Mouse (Mus musculus): Measurements from ENCODE around the gene Shank2. TPM values are rescaled to one million over a fixed set of nuclear protein-coding genes. Genes with fewer than 3 reads are reported as not detected.
A peak's percentile ranks its signal among the peaks of the same experiment; 100 is the strongest.

Gene Shank2
- total and polyA plus RNA-seq, 2 experiments from 2014 or later, result 9.3 to 32.6 TPM

DNA sequence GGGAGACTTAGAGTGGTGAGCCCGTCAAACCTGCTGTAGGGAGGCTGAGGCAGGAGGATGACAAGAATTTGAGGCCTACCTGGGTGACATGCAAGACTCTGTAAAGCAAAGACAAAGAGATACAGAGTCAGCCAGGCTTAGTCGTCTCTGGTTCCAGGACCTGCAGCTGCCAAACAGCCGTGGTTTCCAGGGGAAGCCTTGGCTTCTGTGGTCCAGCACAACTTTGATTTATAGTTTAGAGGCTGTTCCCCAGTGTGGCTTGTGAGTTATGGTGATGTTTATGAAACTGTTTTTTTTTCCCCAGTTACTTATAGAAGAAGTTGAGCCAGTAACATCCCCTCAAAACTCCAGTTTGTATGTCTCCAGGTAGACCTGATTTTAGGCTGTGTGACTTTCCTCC, 112.5 kb downstream of the Shank2 start:
- no peak overlapping the region for H3K9ac ChIP-seq (replicated peaks; ENCODE audit: low read length, poor library complexity, severe bottlenecking)
- no peak for TF ChIP-seq CTCF (IDR thresholded peaks at IDR 0.05)
- no peak overlapping the region for H3K4me2 ChIP-seq (ENCODE audit: low read depth, low read length, poor library complexity, severe bottlenecking)
- 0 out of 2 replicates have a peak, but pooled peaks cover under 1% of the 10 kb centered on the region for H3K4me1 ChIP-seq (ENCODE audit: insufficient read depth, low read length)
- H3K9me3 ChIP-seq (ENCODE audit: low read length), result no peaks in the 10 kb centered on the region
- no peaks in the 10 kb centered on the region for H3K36me3 ChIP-seq (ENCODE audit: insufficient read depth, low read length)
- WGBS, result 75% methylated on average over 3 of the region's 3 CpGs
- H3K4me3 ChIP-seq (ENCODE audit: low read depth, low read length), result no peak overlapping the region
- ATAC-seq (ENCODE audit: low FRiP score) (no peak), DNase-seq (ENCODE audit: low spot score) (no peak)
- no peak overlapping the region for H3K27ac ChIP-seq (ENCODE audit: low read depth, low read length)
- no peaks in the 10 kb centered on the region for H3K27me3 ChIP-seq (ENCODE audit: insufficient read depth, low read length)

DNA sequence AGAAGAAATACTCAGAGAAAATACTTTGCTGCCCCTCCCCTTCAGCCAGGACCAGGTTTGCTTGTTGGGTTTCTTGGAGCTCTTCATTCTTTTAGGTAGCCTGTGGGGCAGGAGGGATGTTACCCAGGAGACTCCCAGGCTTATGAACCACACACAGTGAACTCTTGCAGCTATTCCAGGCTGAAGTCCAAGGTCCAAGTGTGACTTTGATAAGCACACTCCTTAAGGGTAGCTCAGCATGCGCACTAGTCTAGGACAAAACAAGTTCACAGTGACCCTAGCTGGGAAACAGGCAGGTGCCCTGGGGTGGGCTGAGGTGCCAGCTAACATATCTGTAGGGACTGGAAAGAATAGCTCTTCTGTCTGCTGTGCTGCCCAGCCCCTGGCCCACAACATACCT, 117.8 kb downstream of the Shank2 start:
- no peak for TF ChIP-seq CTCF (IDR thresholded peaks at IDR 0.05)
- Histone ChIP-seq H3K4me1 (ENCODE audit: insufficient read depth, low read length) (no peaks in the 10 kb centered on the region), H3K4me2 (ENCODE audit: low read depth, low read length, poor library complexity, severe bottlenecking) (no peak overlapping the region), H3K27ac (ENCODE audit: low read depth, low read length) (no peak overlapping the region), H3K4me3 (ENCODE audit: low read depth, low read length) (no peak overlapping the region), H3K27me3 (ENCODE audit: insufficient read depth, low read length) (no peaks in the 10 kb centered on the region), H3K9me3 (ENCODE audit: low read length) (no peaks in the 10 kb centered on the region), H3K36me3 (ENCODE audit: insufficient read depth, low read length) (no peaks in the 10 kb centered on the region), H3K9ac (replicated peaks; ENCODE audit: low read length, poor library complexity, severe bottlenecking) (no peak overlapping the region)
- DNase-seq (ENCODE audit: low spot score) (no peak), ATAC-seq (ENCODE audit: low FRiP score) (no peak)
- WGBS, result 96% methylated on average over 1 of the region's 1 CpGs

DNA sequence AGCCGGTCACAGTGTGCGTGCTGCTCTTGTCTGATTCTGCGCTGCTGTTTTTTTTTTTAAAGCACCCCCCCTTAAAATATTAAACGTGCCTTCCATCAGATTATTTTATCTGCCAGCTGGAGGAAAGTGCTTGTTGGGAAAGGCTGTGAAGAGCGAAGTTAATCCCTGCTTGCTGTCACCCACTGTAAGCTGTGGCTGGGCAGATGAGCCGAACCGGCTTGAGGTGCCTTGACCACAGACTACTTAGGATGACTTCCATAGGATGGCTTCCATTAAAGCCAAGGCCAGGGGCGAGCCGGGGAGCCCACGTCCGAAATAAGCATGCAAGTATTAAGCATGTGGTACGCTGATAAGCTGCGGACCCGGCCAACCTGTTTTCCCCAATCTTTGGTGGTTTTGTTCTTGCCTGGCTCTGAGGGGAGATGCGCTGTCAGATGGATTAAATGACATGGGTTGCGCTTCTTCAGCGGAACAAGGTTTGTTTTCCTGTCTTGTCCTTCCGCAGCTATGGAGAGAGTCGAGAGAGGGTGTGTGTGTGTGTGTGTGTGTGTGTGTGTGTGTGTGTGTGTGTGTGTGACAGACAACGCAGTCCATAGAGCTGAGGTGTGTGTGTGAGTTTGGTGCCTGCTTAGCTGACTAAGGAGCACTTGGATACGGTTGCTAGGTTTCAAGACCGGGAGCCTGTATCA, 131.1 kb downstream of the Shank2 start:
- no peaks in the 10 kb centered on the region for H3K36me3 ChIP-seq (ENCODE audit: insufficient read depth, low read length)
- 27% methylated on average over 22 of the region's 22 CpGs for WGBS
- no peaks in the 10 kb centered on the region for H3K27me3 ChIP-seq (ENCODE audit: insufficient read depth, low read length)
- H3K27ac ChIP-seq (ENCODE audit: low read depth, low read length), result peak overlapping the region; percentile 92
- peak; percentile 77 for DNase-seq (ENCODE audit: low spot score)
- peak overlapping the region; percentile 64 for H3K9ac ChIP-seq (replicated peaks; ENCODE audit: low read length, poor library complexity, severe bottlenecking)
- H3K4me1 ChIP-seq (ENCODE audit: insufficient read depth, low read length), result no peaks in the 10 kb centered on the region; the same call in 1 of the 2 replicates
- ATAC-seq (ENCODE audit: low FRiP score), result peak; percentile 85
- H3K4me2 ChIP-seq (ENCODE audit: low read depth, low read length, poor library complexity, severe bottlenecking), result peak overlapping the region; percentile 55
- H3K4me3 ChIP-seq (ENCODE audit: low read depth, low read length), result peak overlapping the region; percentile 40
- TF ChIP-seq CTCF (IDR thresholded peaks at IDR 0.05), result no peak
- H3K9me3 ChIP-seq (ENCODE audit: low read length), result no peaks in the 10 kb centered on the region

DNA sequence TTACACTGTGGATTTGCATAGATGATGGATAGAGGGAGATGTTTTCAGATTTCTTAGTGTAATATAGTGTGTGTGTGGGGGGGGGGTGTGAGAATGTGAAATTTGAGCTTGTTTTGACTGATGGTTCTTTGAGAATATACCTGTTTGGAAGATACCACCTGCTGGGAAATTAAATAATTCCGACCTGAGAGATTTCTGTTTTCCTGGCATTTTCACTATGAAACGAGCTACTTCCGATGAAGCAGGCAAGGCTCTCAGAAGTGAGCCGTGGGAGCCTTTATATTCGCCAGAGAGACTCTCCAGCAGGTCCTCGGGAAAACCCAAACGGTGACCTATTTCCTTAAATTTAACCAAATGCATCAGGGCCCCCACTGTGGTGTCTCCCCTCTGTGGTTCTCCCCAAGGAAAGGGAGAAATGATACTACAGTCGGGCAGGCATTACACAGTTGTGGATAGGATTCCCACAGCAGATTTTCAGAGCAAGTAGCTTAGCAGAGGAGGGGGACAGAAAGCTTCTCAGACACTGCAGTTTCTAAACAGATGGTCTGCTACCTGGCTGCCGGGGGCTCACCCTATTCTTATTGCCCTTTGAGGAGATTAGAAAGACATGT, 131.8 kb downstream of the Shank2 start:
- TF ChIP-seq CTCF (IDR thresholded peaks at IDR 0.05), result no peak
- ATAC-seq (ENCODE audit: low FRiP score), result peak; percentile 15; the same call in 1 of the 2 replicates
- Histone ChIP-seq H3K9ac (replicated peaks; ENCODE audit: low read length, poor library complexity, severe bottlenecking) (peak overlapping the region; percentile 64), H3K27ac (ENCODE audit: low read depth, low read length) (peak overlapping the region; percentile 92), H3K36me3 (ENCODE audit: insufficient read depth, low read length) (no peaks in the 10 kb centered on the region), H3K4me2 (ENCODE audit: low read depth, low read length, poor library complexity, severe bottlenecking) (peak overlapping the region; percentile 55), H3K9me3 (ENCODE audit: low read length) (no peaks in the 10 kb centered on the region), H3K4me1 (ENCODE audit: insufficient read depth, low read length) (no peaks in the 10 kb centered on the region; the same call in 1 of the 2 replicates), H3K27me3 (ENCODE audit: insufficient read depth, low read length) (no peaks in the 10 kb centered on the region), H3K4me3 (ENCODE audit: low read depth, low read length) (peak overlapping the region; percentile 40)
- DNase-seq (ENCODE audit: low spot score), result peak; percentile 53
- 15% methylated on average over 9 of the region's 9 CpGs for WGBS

DNA sequence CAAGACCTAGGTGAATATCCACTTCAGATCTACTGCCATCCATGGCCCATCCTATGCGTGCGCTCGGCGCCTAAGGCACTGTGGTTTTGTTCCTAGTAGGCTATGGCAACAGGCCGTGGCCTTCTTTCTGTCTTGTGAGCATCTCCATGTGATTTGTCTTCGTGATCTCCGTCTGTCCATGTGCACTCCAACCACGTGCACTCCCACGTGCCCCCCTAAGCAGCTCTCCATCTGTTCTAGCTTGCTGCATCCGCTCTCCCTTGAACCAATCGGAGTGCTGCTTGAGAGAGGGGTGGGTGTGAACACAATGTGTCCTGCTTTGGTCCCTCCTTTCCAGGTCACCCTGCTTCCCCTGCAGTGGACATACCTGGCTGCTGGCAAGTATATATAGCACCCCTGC, 133.0 kb downstream of the Shank2 start:
- 79% methylated on average over 11 of the region's 11 CpGs for WGBS
- Histone ChIP-seq H3K27me3 (ENCODE audit: insufficient read depth, low read length) (no peaks in the 10 kb centered on the region), H3K4me3 (ENCODE audit: low read depth, low read length) (no peak overlapping the region), H3K9me3 (ENCODE audit: low read length) (no peaks in the 10 kb centered on the region), H3K9ac (replicated peaks; ENCODE audit: low read length, poor library complexity, severe bottlenecking) (no peak overlapping the region), H3K36me3 (ENCODE audit: insufficient read depth, low read length) (no peaks in the 10 kb centered on the region), H3K4me2 (ENCODE audit: low read depth, low read length, poor library complexity, severe bottlenecking) (no peak overlapping the region), H3K4me1 (ENCODE audit: insufficient read depth, low read length) (no peaks in the 10 kb centered on the region; the same call in 1 of the 2 replicates), H3K27ac (ENCODE audit: low read depth, low read length) (peak overlapping the region; percentile 52; the same call in 1 of the 2 replicates)
- peak; percentile 18 for DNase-seq (ENCODE audit: low spot score)
- no peak for ATAC-seq (ENCODE audit: low FRiP score)
- no peak for TF ChIP-seq CTCF (IDR thresholded peaks at IDR 0.05)

DNA sequence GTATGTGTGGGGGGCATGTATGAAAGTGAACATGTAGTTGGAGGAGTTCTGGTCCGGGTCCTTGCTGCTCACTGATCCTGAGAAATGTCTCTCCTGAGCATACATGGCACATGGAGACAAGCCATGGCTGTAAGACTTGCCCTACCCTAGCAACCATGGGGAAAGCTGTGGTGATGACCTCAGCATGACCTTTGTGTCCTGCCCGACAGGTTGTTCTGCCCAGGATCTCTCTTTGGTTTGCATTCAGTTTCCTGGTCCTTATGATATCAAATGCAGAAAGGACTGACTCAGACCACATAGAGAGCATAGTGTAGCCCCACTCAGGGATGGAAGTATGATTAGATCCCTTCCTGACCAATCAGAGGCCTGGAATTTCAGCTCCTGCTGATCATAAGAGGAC, 136.1 kb downstream of the Shank2 start:
- Histone ChIP-seq H3K9ac (replicated peaks; ENCODE audit: low read length, poor library complexity, severe bottlenecking) (no peak overlapping the region), H3K27me3 (ENCODE audit: insufficient read depth, low read length) (no peaks in the 10 kb centered on the region), H3K36me3 (ENCODE audit: insufficient read depth, low read length) (no peaks in the 10 kb centered on the region), H3K4me1 (ENCODE audit: insufficient read depth, low read length) (no peaks in the 10 kb centered on the region; the same call in 1 of the 2 replicates), H3K4me2 (ENCODE audit: low read depth, low read length, poor library complexity, severe bottlenecking) (no peak overlapping the region), H3K9me3 (ENCODE audit: low read length) (no peaks in the 10 kb centered on the region), H3K27ac (ENCODE audit: low read depth, low read length) (no peak overlapping the region), H3K4me3 (ENCODE audit: low read depth, low read length) (no peak overlapping the region)
- TF ChIP-seq CTCF (IDR thresholded peaks at IDR 0.05), result no peak
- WGBS, result 82% methylated on average over 2 of the region's 2 CpGs
- ATAC-seq (ENCODE audit: low FRiP score), result no peak
- no peak for DNase-seq (ENCODE audit: low spot score)
